Mouse (Mus musculus) embryonic fibroblast, embryonic 13.5 days (primary cell): ENCODE results near the gene Mospd3.

Experiments used
- CTCF ChIP-seq: IDR thresholded peaks from 2 replicates; pipeline ENCODE4 v1.5.1; 2011; ENCODE audit warnings: mild to moderate bottlenecking, control low read depth, low read length, moderate library complexity, borderline replicate concordance; ENCODE audit not compliant: insufficient read depth
- POLR2A ChIP-seq: IDR thresholded peaks from 2 replicates; pipeline ENCODE4 v1.6.1; 2011; ENCODE audit warnings: low read depth, mild to moderate bottlenecking, control low read depth, low read length, moderate library complexity

DNA sequence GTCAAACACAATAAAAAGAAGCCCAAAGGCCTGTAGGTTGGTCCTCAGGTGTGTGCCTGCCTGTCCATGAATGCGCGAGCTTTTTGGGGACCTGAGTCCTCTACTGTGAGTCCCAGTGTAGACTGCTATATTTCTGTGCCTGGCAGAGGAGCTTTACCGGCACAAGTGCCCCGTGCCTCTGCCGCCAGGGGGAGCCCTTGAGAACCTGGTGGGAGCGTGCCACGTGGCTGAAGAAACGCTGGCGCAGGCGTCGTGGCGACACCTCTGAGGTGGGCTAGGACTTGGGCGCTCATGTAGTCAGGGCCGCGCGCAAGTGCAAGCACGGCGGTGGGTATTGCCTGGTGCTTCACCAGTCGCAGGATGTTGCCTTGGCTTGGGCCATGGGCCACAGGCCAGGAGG, 40.2 kb upstream of the Mospd3 start, which contains the start of gene Sap25:
- peak; percentile 33; the same call in 1 of the 2 replicates for TF ChIP-seq CTCF
- no peak for TF ChIP-seq POLR2A
